Mouse (Mus musculus) C2C12 (cell line): ENCODE results near the gene Gpr4.

Experiments used
- CTCF ChIP-seq: IDR thresholded peaks from one replicate; pipeline ENCODE4 v1.5.1; 2011; ENCODE audit not compliant: control insufficient read depth, insufficient read depth, insufficient read length
- MYOD1 ChIP-seq: IDR thresholded peaks from one replicate; pipeline ENCODE4 v1.6.1; 2011; ENCODE audit warnings: low read depth; ENCODE audit not compliant: control insufficient read depth, insufficient read length
- MYOG ChIP-seq: IDR thresholded peaks from one replicate; pipeline ENCODE4 v1.6.1; 2011; ENCODE audit not compliant: control insufficient read depth, insufficient read length; ENCODE audit errors: extremely low read depth
- USF1 ChIP-seq: IDR thresholded peaks from one replicate; pipeline ENCODE4 v1.6.1; 2011; ENCODE audit warnings: low read depth, mild to moderate bottlenecking, control low read depth, moderate library complexity

- TF ChIP-seq CTCF = no peak
- TF ChIP-seq MYOD1 = no peak
- no peak for TF ChIP-seq MYOG
- TF ChIP-seq USF1 = no peak
Observed at GRCm38 (mm10) chr7:19222189-19222588, 9.9 kb downstream of the Gpr4 start.
